Mouse (Mus musculus) c-Kit-negative CD71-positive TER-119-positive erythroid progenitor cells, embryonic 14.5 days (primary cell): Measurements from ENCODE around the gene Med23.

Experiments
- DNase-seq: peaks from one replicate; pipeline ENCODE4 v3.0.0-alpha.2; 2013; ENCODE audit warnings: low read depth, low spot score

Gene Med23

DNA sequence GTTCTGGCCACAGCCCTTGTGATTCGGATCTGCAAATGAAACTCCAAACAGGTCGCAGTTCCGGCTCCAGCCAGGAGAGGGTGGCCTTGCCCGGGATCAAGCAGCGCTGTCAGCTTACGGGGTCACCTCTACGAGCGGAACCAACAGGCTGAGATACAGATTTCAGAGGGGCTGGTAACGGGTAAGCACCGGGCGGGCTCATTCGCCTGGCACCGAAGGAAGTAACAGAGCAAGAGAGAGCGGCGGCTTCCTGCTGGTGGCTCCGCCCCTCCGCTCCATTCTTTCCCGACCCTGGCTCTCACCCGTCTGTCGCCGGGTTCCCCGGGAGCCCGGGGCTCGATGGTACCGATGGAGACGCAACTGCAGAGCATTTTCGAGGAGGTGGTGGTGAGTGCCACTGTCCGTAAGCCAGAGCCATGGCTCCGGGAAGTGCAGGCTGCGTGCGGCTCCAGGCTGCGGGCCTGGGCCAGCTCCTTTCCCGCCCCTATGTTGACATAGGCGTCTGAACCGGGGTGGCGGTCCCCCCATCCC, at the start of gene Med23:
Med23 (plus strand) TSS at position 227 of the 531 bp plus-strand sequence.
- peak; percentile 89 for DNase-seq

- peak; percentile 59 for DNase-seq
Observed at GRCm38 (mm10) chr10:24821990-24822676, 47.7 kb upstream of the Med23 start.

- DNase-seq = no peak
Observed at GRCm38 (mm10) chr10:24822842-24823241, 46.9 kb upstream of the Med23 start.

GRCm38 (mm10) chr10:24823265-24823664, 46.5 kb upstream of the Med23 start:
- peak; percentile 58 for DNase-seq

DNA sequence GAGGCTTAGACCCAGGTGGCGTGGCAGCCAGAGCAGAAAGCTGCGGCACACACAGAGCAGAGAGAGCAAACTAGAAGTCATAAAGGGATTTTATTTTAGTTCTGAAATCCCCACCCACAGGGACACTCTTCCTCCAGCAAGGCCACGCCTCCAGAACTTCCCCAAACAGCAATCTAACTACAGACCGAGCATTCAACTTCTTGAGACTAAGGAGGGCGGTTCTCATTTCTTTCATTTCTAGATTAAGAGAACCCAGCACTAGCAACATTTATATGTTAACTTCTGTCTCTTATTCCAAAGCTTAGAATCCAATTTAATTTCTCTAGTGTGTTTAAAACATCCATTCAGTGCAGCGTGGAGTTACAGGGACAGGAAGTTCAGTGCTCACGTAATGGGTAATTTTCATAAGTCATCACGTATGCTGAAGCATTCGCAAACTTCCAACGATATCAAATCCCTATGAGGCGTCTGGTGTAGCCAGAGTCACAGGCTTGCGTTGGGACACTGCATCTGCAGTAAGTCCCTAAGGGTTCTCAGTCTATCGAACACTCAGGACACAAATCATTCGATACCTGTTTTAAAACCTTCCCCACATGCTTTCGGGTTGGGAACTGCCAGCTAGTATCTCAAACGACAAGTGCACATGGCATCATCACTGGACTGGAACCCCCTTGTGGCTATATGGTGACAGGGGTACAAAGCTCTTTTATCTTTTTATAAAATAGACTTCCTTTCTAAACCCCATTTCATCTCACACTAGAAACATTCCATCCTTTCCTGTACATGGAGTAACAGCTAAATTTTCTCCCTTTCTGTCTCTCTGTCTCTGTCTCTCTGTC, 45.9 kb upstream of the Med23 start:
- no peak for DNase-seq

- no peak for DNase-seq
Observed at GRCm38 (mm10) chr10:24824621-24825020, 45.2 kb upstream of the Med23 start.

- DNase-seq = no peak
Observed at GRCm38 (mm10) chr10:24825456-24826081, 44.2 kb upstream of the Med23 start.

DNA sequence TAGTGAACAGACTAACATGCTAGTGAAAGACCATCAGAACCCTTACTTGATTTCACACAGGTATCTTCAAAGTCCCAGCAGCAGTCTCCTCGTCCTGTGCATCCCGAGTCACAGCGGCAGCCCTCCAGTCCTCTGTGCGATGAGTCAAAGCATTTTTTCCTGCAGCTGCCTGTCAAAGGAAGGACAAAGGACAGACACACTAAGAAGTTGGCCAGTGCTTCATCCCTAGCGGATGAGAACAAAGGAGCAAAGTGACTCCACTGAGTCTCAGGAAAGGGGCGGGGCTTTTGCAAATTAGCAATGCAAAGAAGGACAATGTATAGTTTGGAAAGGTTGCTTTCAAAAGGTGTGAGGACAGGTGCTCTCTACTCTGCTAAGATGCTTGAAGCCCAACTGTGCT, 43.7 kb upstream of the Med23 start:
- DNase-seq = no peak

DNA sequence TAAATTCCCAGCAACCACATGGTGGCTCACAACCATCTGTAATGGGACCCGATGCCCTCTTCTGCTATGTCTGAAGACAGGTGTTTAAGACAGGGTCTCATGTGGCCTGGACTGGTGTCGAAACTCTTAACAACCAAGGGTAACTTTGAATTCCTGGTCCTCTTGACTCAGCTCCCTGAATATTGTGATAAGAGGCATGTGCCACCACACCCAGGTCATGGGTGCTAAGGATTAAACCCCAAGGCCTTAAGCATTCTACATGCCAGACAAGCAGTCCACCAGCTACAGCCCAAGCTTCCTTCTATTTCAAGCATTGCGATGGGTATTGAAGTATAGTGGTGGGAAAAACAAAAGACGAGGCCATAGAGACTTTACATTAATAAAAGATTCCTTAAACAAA, 41.6 kb upstream of the Med23 start:
- peak; percentile 64 for DNase-seq

DNA sequence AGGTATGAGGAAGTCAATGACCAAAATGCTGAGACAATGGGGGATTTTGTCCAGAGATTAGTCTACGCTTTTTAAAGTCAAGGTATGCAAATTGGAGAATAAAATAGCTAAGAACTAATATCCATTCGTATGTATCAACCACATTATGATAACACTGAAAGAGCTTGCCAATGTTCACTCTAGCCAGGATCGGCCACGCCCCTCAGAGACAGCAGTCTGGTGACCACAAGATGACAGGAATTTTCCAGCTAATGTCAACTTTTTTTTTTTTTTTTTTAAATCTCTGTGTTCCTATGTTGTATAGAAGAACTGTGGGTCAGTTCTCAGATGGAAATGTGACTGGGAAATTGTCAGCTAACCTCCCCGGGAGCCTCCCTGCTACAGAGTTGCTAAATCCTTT, 39.3 kb upstream of the Med23 start:
- DNase-seq = no peak

DNA sequence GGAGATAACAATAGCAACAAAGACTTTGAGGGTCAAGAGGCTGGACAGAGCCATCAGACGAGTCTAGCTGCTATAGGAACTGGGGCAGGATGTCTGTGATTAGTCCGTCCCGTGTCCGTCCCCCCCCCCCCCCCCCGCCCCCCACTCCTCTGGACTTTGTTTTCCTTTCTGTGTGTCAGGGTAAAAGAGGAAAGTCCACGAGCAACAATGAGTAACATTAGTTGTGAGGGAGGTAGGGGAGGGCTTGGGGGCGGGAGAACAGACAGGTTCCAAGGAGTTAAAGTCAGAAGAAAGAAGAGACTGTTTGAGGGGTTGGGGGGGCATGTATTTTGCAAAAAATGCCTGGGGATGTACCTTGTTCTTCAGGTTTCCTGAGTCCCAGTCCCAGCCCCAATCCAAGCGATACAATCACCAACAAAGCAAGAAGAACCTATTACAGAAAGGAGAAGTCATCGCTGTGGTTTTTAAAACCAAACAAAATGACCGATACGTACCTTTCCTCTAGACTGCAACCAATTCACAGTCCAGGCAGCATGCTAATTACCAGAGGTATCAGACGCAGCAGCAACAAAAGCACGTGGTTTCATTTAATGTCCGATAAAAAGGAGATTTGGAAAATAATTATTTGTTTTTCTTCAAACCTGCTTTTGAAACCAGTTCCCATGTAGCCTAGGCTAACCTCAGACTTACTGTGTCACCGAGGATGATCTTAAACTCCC, 38.2 kb upstream of the Med23 start:
- DNase-seq = no peak

GRCm38 (mm10) chr10:24832306-24832705, 37.5 kb upstream of the Med23 start:
- no peak for DNase-seq

GRCm38 (mm10) chr10:24834634-24835371, 35.0 kb upstream of the Med23 start:
- DNase-seq = no peak

DNA sequence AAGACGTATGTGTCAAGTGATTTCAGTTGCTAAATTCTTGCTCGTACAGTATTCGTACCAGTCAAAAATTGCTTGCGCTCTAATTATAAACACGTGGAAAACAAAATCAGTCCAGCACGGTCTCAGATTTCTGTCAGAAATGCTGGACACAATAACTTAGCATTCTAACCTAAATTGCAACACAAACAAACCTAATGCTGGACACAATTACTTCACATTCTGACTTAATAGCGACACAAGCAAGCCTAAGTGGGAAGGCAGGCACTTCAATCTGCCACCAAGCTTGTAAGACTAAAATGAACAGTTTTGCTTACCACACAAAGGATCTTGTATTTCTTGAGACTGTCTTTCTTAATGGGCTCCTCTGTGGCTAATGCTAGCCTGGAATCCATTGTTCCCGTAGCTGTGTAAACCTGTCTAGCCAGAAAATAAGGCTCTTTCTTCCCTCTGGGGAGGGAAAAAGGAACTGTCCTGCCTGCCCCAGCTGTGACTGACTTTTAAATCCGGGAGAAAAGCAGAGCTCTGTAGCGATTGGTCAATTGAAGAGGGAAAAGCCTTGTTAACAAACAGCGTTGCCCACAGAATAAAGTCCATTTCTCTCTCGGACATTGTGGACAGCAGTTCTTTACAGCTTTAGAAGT, 34.0 kb upstream of the Med23 start:
- DNase-seq = no peak

DNA sequence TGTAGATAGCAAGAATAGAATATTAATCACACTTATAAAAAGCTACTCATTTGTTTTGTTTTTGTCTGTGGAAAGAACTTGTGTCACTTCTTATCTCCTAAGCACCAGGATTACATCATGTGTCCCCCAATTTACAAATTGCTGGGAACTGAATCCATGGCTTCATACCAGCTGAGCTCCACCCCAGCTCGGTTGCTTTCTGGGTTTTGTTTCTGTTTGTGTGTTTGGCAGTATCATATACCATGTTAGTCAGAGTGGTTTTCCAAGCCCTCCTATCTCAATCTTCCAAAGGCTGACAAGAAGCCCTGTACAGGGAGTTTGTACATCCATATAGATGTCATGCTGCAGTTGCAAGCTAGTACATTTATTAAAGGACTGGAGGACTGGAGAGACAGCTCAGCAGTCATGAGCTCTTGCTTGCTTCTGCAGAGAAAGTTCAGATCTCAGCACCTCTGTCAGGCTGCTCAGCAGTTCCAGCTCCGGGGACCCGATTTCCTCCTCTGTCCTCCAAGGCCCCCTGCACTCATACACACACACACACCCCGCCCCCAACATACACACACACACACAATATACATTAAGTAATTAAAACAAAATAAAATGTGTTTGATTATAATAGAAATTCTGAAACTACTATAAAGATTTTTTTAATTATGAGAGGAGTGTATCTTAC, 33.3 kb upstream of the Med23 start:
- DNase-seq = no peak

DNA sequence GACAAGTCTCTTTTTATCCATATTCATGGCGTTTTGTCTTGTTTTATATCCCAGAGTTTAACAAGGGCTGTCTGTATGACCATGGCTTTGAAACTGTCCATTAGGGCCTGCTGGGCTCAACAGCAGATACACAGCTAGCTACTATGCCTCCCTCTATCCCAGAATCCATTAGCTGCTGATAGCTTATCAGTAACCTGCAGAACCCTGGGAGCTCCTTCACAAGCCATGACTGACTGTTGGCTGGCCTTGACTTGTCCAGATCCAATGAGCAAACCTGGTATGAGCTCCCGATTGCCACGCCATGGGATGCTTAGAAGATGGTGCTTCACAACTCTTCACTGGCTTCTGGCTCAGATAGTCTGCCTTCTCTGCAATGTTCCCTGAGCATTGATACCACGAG, 29.0 kb upstream of the Med23 start:
- DNase-seq = no peak

GRCm38 (mm10) chr10:24841998-24842397, 27.8 kb upstream of the Med23 start:
- DNase-seq = no peak

DNA sequence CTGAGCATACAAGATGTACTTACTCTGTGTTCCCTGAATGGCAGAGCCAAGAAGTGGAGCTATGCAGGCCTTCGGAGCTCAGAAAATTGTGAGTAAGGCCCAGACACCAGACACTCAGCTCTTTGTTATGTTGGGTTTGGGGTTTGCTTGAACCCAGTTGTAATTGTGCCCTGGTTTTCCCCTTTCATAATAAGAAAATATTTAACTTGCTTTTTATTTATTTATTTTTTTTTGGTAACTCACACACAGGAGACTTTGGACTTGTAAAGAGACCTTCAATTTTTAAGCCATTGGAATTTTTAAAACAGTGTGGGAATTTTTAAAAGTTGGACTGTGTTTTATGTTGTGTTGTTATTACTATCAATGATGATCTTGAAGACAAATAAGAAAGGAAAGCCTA, 27.1 kb upstream of the Med23 start, which contains the start of gene Enpp3:
Enpp3 (minus strand) TSS at position 148 of the 400 bp plus-strand sequence.
- DNase-seq = no peak

GRCm38 (mm10) chr10:24863146-24863545, 6.6 kb upstream of the Med23 start:
- DNase-seq = no peak

DNA sequence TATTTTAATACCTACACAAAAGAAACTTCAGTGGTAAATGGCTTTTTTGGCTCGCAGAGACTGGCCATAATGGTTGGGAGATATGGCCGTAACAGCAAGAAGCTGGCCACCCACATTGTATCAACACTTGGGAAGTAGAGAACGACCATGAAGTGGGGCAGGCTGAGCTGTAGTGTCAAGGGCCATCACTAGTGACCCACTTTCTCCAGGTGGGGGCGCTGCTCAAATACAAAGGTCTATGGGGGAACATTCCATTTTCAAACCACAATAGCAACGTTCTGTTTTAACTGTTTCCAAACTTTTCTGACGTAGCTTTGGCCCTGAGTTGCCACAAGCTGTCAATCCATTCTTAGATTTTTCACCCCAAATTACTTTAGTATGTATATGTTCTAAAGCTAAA, 5.4 kb upstream of the Med23 start:
- DNase-seq = no peak
